Mouse (Mus musculus): Measurements from ENCODE around the gene Zscan2.

- TF ChIP-seq CTCF (IDR thresholded peaks at IDR 0.05; ENCODE audit: low read depth, low read length) (no peak), TAL1 (conservative IDR thresholded peaks at IDR 0.05; ENCODE audit: low read depth, low read length) (no peak), POLR2AphosphoS5 (IDR thresholded peaks at IDR 0.05; ENCODE audit: insufficient replicate concordance, low read depth, low read length) (no peak)
These were observed 10.2 kb upstream of the Zscan2 start for GRCm38 (mm10) chr7:80850520-80850919.
